Mouse (Mus musculus): ENCODE data around the gene Cwc22. TPM values are rescaled to one million over a fixed set of nuclear protein-coding genes. Genes with fewer than 3 reads are reported as not detected.

The Cwc22 gene
- polyA plus RNA-seq, 2 experiments, result 33.7 to 36.0 TPM

GRCm38 (mm10) chr2:77915187-77915586 lies 31.0 kb downstream of the Cwc22 start:
- WGBS, result 92% methylated on average over 8 of the region's 8 CpGs
- peaks cover 60% of the 10 kb centered on the region for H3K36me3 ChIP-seq (ENCODE audit: control insufficient read depth, insufficient read depth, low read length)
- no peak for ATAC-seq (ENCODE audit: low FRiP score, low read depth)
- no peak for TF ChIP-seq POLR2A (IDR thresholded peaks at IDR 0.05; ENCODE audit: borderline replicate concordance, extremely low read depth, insufficient read depth, insufficient read length)
- no peak overlapping the region for H3K4me3 ChIP-seq (replicated peaks; ENCODE audit: low read length)
- no peaks in the 10 kb centered on the region for H3K9me3 ChIP-seq (ENCODE audit: control insufficient read depth, low read length)
- H3K27ac ChIP-seq (replicated peaks; ENCODE audit: low read depth, low read length), result no peak overlapping the region
- H3K4me1 ChIP-seq (ENCODE audit: control insufficient read depth, insufficient read depth, low read length), result no peaks in the 10 kb centered on the region
- DNase-seq (ENCODE audit: low spot score), result no peak
- H3K4me2 ChIP-seq (replicated peaks; ENCODE audit: low read depth, low read length, severe bottlenecking), result no peak overlapping the region
- H3K9ac ChIP-seq (ENCODE audit: low read depth, low read length, severe bottlenecking), result no peak overlapping the region
- H3K27me3 ChIP-seq (ENCODE audit: control insufficient read depth, insufficient read depth, low read length), result no peaks in the 10 kb centered on the region

GRCm38 (mm10) chr2:77913628-77914027 lies 32.5 kb downstream of the Cwc22 start:
- Histone ChIP-seq H3K4me3 (replicated peaks; ENCODE audit: low read length) (no peak overlapping the region), H3K27me3 (ENCODE audit: control insufficient read depth, insufficient read depth, low read length) (no peaks in the 10 kb centered on the region), H3K9ac (ENCODE audit: low read depth, low read length, severe bottlenecking) (no peak overlapping the region), H3K27ac (replicated peaks; ENCODE audit: low read depth, low read length) (no peak overlapping the region), H3K4me1 (ENCODE audit: control insufficient read depth, insufficient read depth, low read length) (no peaks in the 10 kb centered on the region), H3K36me3 (ENCODE audit: control insufficient read depth, insufficient read depth, low read length) (peaks cover 53% of the 10 kb centered on the region), H3K4me2 (replicated peaks; ENCODE audit: low read depth, low read length, severe bottlenecking) (no peak overlapping the region), H3K9me3 (ENCODE audit: control insufficient read depth, low read length) (no peaks in the 10 kb centered on the region)
- ATAC-seq (ENCODE audit: low FRiP score, low read depth), result no peak
- WGBS, result 68% methylated on average over 2 of the region's 2 CpGs
- no peak for TF ChIP-seq POLR2A (IDR thresholded peaks at IDR 0.05; ENCODE audit: borderline replicate concordance, extremely low read depth, insufficient read depth, insufficient read length)
- DNase-seq (ENCODE audit: low spot score), result no peak

- Histone ChIP-seq H3K9ac (ENCODE audit: low read depth, low read length, severe bottlenecking) (no peak overlapping the region), H3K9me3 (ENCODE audit: control insufficient read depth, low read length) (no peaks in the 10 kb centered on the region), H3K4me3 (replicated peaks; ENCODE audit: low read length) (no peak overlapping the region), H3K36me3 (ENCODE audit: control insufficient read depth, insufficient read depth, low read length) (peaks cover 45% of the 10 kb centered on the region), H3K27ac (replicated peaks; ENCODE audit: low read depth, low read length) (no peak overlapping the region), H3K27me3 (ENCODE audit: control insufficient read depth, insufficient read depth, low read length) (no peaks in the 10 kb centered on the region), H3K4me2 (replicated peaks; ENCODE audit: low read depth, low read length, severe bottlenecking) (no peak overlapping the region), H3K4me1 (ENCODE audit: control insufficient read depth, insufficient read depth, low read length) (no peaks in the 10 kb centered on the region)
- no peak for TF ChIP-seq POLR2A (IDR thresholded peaks at IDR 0.05; ENCODE audit: borderline replicate concordance, extremely low read depth, insufficient read depth, insufficient read length)
- DNase-seq (ENCODE audit: low spot score), result no peak
- 78% methylated on average over 4 of the region's 4 CpGs for WGBS
- no peak for ATAC-seq (ENCODE audit: low FRiP score, low read depth)
Observed at GRCm38 (mm10) chr2:77912197-77912596, 34.0 kb downstream of the Cwc22 start.

- H3K4me3 ChIP-seq (replicated peaks; ENCODE audit: low read length), result no peak overlapping the region
- TF ChIP-seq POLR2A (IDR thresholded peaks at IDR 0.05; ENCODE audit: borderline replicate concordance, extremely low read depth, insufficient read depth, insufficient read length), result no peak
- H3K4me2 ChIP-seq (replicated peaks; ENCODE audit: low read depth, low read length, severe bottlenecking), result no peak overlapping the region
- 86% methylated on average over 2 of the region's 2 CpGs for WGBS
- no peaks in the 10 kb centered on the region for H3K9me3 ChIP-seq (ENCODE audit: control insufficient read depth, low read length)
- no peak overlapping the region for H3K27ac ChIP-seq (replicated peaks; ENCODE audit: low read depth, low read length)
- no peaks in the 10 kb centered on the region for H3K4me1 ChIP-seq (ENCODE audit: control insufficient read depth, insufficient read depth, low read length)
- no peak for DNase-seq (ENCODE audit: low spot score)
- H3K9ac ChIP-seq (ENCODE audit: low read depth, low read length, severe bottlenecking), result no peak overlapping the region
- H3K36me3 ChIP-seq (ENCODE audit: control insufficient read depth, insufficient read depth, low read length), result peaks cover 44% of the 10 kb centered on the region
- no peaks in the 10 kb centered on the region for H3K27me3 ChIP-seq (ENCODE audit: control insufficient read depth, insufficient read depth, low read length)
- no peak for ATAC-seq (ENCODE audit: low FRiP score, low read depth)
Observed at GRCm38 (mm10) chr2:77911452-77911851, 34.7 kb downstream of the Cwc22 start.

- DNase-seq (ENCODE audit: low spot score) (no peak), ATAC-seq (ENCODE audit: low FRiP score, low read depth) (no peak)
- Histone ChIP-seq H3K36me3 (ENCODE audit: control insufficient read depth, insufficient read depth, low read length) (peaks cover 49% of the 10 kb centered on the region), H3K27ac (replicated peaks; ENCODE audit: low read depth, low read length) (no peak overlapping the region), H3K4me3 (replicated peaks; ENCODE audit: low read length) (no peak overlapping the region), H3K9me3 (ENCODE audit: control insufficient read depth, low read length) (no peaks in the 10 kb centered on the region), H3K4me2 (replicated peaks; ENCODE audit: low read depth, low read length, severe bottlenecking) (no peak overlapping the region), H3K4me1 (ENCODE audit: control insufficient read depth, insufficient read depth, low read length) (no peaks in the 10 kb centered on the region), H3K27me3 (ENCODE audit: control insufficient read depth, insufficient read depth, low read length) (no peaks in the 10 kb centered on the region), H3K9ac (ENCODE audit: low read depth, low read length, severe bottlenecking) (no peak overlapping the region)
- TF ChIP-seq POLR2A (IDR thresholded peaks at IDR 0.05; ENCODE audit: borderline replicate concordance, extremely low read depth, insufficient read depth, insufficient read length), result no peak
- 54% methylated on average over 3 of the region's 3 CpGs for WGBS
Observed at GRCm38 (mm10) chr2:77910216-77910615, 36.0 kb downstream of the Cwc22 start.

- no peak for TF ChIP-seq POLR2A (IDR thresholded peaks at IDR 0.05; ENCODE audit: borderline replicate concordance, extremely low read depth, insufficient read depth, insufficient read length)
Observed at GRCm38 (mm10) chr2:77907164-77907563, 39.0 kb downstream of the Cwc22 start.

More at GRCm38 (mm10) chr2:77907164-77907563, 39.0 kb downstream of the Cwc22 start:
- 89% methylated on average over 3 of the region's 3 CpGs for WGBS
- Histone ChIP-seq H3K36me3 (ENCODE audit: control insufficient read depth, insufficient read depth, low read length) (peaks cover 49% of the 10 kb centered on the region), H3K4me1 (ENCODE audit: control insufficient read depth, insufficient read depth, low read length) (no peaks in the 10 kb centered on the region), H3K27me3 (ENCODE audit: control insufficient read depth, insufficient read depth, low read length) (no peaks in the 10 kb centered on the region), H3K4me3 (replicated peaks; ENCODE audit: low read length) (no peak overlapping the region), H3K9me3 (ENCODE audit: control insufficient read depth, low read length) (no peaks in the 10 kb centered on the region), H3K9ac (ENCODE audit: low read depth, low read length, severe bottlenecking) (no peak overlapping the region), H3K27ac (replicated peaks; ENCODE audit: low read depth, low read length) (no peak overlapping the region), H3K4me2 (replicated peaks; ENCODE audit: low read depth, low read length, severe bottlenecking) (no peak overlapping the region)
- ATAC-seq (ENCODE audit: low FRiP score, low read depth) (no peak), DNase-seq (ENCODE audit: low spot score) (no peak)

All from limb, embryonic 14.5 days (tissue).